Comparison of ENCODE assay signal across 20 mouse cellular contexts in the genomic region with DNA sequence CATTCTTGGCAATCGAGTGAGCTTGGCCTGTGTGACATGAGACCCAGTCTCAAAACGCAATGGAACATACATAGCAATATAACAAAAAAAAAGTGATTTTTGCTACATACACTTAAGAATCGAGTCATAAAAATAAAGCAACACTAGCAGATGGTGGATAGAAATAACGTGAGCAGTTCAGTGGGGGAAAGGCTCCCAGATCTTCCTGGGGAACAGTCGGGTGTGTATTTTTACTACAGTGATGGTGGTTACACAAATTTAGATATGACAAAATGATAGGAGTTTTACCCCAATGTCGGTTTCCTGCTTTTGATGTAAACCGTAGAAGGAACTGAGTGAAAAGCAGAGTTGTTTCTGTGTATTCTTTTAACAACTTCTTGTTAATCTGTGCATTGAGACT. TPM values are rescaled to one million over a fixed set of nuclear protein-coding genes. Genes with fewer than 3 reads are reported as not detected.
"Had no signal": no experiment of that assay in that cellular context is flagged by ENCODE, and none has a peak within 500 bp of the region (broad histone marks: within the 10 kb centered on the region; RNA-seq: fewer than 3 reads in every experiment).

No protein-coding gene starts in this region.

- DNase-seq: liver, postnatal 0 days; lung, adult 2 months; lung, postnatal 14 days; lung, postnatal 36 days; midbrain, embryonic 14.5 days; thymus, postnatal 14 days; thymus, postnatal 36 days had no signal

- H3K9ac ChIP-seq: liver, embryonic 15.5 days; liver, postnatal 0 days; lung, embryonic 15.5 days; stomach, embryonic 15.5 days had no signal

- H3K4me3 ChIP-seq: liver, embryonic 15.5 days; megakaryocyte, embryonic 14.5 days had no signal

- H3K27ac ChIP-seq: liver, embryonic 15.5 days; lung, embryonic 15.5 days; macrophage; stomach, embryonic 15.5 days; stomach, postnatal 0 days had no signal

- ATAC-seq: liver, postnatal 0 days; lung, postnatal 0 days had no signal

- H3K36me3 ChIP-seq: liver, embryonic 15.5 days; lung, embryonic 15.5 days; midbrain, embryonic 12.5 days; neural tube, embryonic 12.5 days; stomach, embryonic 15.5 days had no signal

- H3K9me3 ChIP-seq: liver, embryonic 15.5 days; lung, embryonic 15.5 days; midbrain, embryonic 12.5 days; stomach, embryonic 15.5 days had no signal

RNA-seq across cellular contexts. Expression of gene Cnnm1, which starts 1.0 kb away (rescaled TPM):
- total RNA-seq: monocyte, adult 5-6 weeks; neutrophil, adult 5-6 weeks had no signal
- polyA plus RNA-seq: macrophage had no signal

RNA-seq across cellular contexts. Expression of gene Hpse2, which starts 51.1 kb away (rescaled TPM):
- total RNA-seq: megakaryocyte progenitor cell, adult 5-6 weeks; monocyte, adult 5-6 weeks; neutrophil, adult 5-6 weeks had no signal
- polyA plus RNA-seq: liver, embryonic 15.5 days; macrophage; midbrain, embryonic 14.5 days; spleen, adult 2 months had no signal
